Mouse (Mus musculus) hindbrain, embryonic 16.5 days (tissue): ENCODE measurements around the gene Kif13a. TPM values are rescaled to one million over a fixed set of nuclear protein-coding genes. Genes with fewer than 3 reads are reported as not detected.
A peak's percentile ranks its signal among the peaks of the same experiment; 100 is the strongest.

ENCODE experiments used
- ATAC-seq: fragments of 200-750 bp; cut with Nextera tagmentation; 2 replicates; pipeline ENCODE4 v1.8.0; 2017; ENCODE audit warnings: moderate TSS enrichment, moderate library complexity
- H3K27ac ChIP-seq: fragments of 300-500 bp; sonication (generic); 2 replicates; pipeline ENCODE4 v1.5.1; 2014; ENCODE audit warnings: low read depth, mild to moderate bottlenecking, control low read depth, low read length, moderate library complexity
- H3K27me3 ChIP-seq: fragments of 300-500 bp; sonication (generic); replicated peaks from 2 replicates; pipeline ENCODE4 v1.6.1; 2014; ENCODE audit warnings: low read length; ENCODE audit not compliant: control insufficient read depth, insufficient read depth
- H3K36me3 ChIP-seq: fragments of 300-500 bp; sonication (generic); 2 replicates; pipeline ENCODE4 v1.6.1; 2014; ENCODE audit warnings: mild to moderate bottlenecking, low read length, moderate library complexity, mixed read lengths; ENCODE audit not compliant: control insufficient read depth, insufficient read depth
- H3K4me1 ChIP-seq: fragments of 300-500 bp; sonication (generic); 2 replicates; pipeline ENCODE4 v1.6.1; 2014; ENCODE audit warnings: low read depth, low read length; ENCODE audit not compliant: control insufficient read depth, insufficient read depth
- H3K4me2 ChIP-seq: fragments of 300-500 bp; sonication (generic); 2 replicates; pipeline ENCODE4 v1.6.1; 2014; ENCODE audit warnings: mild to moderate bottlenecking, low read length, control low read depth, moderate library complexity
- H3K4me3 ChIP-seq: fragments of 300-500 bp; sonication (generic); 2 replicates; pipeline ENCODE4 v1.5.1; 2014; ENCODE audit warnings: mild to moderate bottlenecking, low read length, control low read depth, moderate library complexity
- H3K9ac ChIP-seq: fragments of 300-500 bp; sonication (generic); 2 replicates; pipeline ENCODE4 v1.6.1; 2014; ENCODE audit warnings: low read depth, mild to moderate bottlenecking, control low read depth, low read length, moderate library complexity
- H3K9me3 ChIP-seq: fragments of 300-500 bp; sonication (generic); 2 replicates; pipeline ENCODE4 v1.6.1; 2014; ENCODE audit warnings: mild to moderate bottlenecking, low read length, moderate library complexity; ENCODE audit not compliant: control insufficient read depth
- WGBS: fragments of 180-500 bp; shearing (Covaris S2); extraction: QIAGEN DNeasy Blood & Tissue Kit; methylation state at CpG from one replicate; pipeline ENCODE4 v1.1.7; 2014; 5-methylcytosine and 5-hydroxymethylcytosine counted together
- polyA plus RNA-seq: library from polyadenylated mRNA; unstranded; fragments of >200 nt; fragmentation: Nextera tagmentation; extraction: Ambion mirVana; gene quantifications from 2 replicates; pipeline ENCODE4 v1.2.1, GENCODE M21; 2015

The Kif13a gene
- polyA plus RNA-seq, 1 experiment from 2014 or later = 8.0 TPM

GRCm38 (mm10) chr13:46898837-46899236, 30.8 kb downstream of the Kif13a start:
- ATAC-seq = no peak
- Histone ChIP-seq H3K4me3 (no peak overlapping the region), H3K27ac (no peak overlapping the region), H3K27me3 (no peaks in the 10 kb centered on the region), H3K4me2 (no peak overlapping the region), H3K4me1 (0 out of 2 replicates have a peak, but pooled peaks cover 3% of the 10 kb centered on the region), H3K36me3 (no peaks in the 10 kb centered on the region), H3K9ac (no peak overlapping the region), H3K9me3 (no peaks in the 10 kb centered on the region)
- 76% methylated on average over 2 of the region's 2 CpGs for WGBS

- WGBS = 58% methylated on average over 11 of the region's 11 CpGs
- Histone ChIP-seq H3K36me3 (no peaks in the 10 kb centered on the region), H3K4me1 (0 out of 2 replicates have a peak, but pooled peaks cover 3% of the 10 kb centered on the region), H3K4me2 (peak overlapping the region; percentile 10; the same call in 1 of the 2 replicates), H3K27me3 (no peaks in the 10 kb centered on the region), H3K9me3 (no peaks in the 10 kb centered on the region), H3K4me3 (no peak overlapping the region), H3K27ac (no peak overlapping the region), H3K9ac (no peak overlapping the region)
- no peak for ATAC-seq
Measured at GRCm38 (mm10) chr13:46898411-46898810, 31.3 kb downstream of the Kif13a start.

- Histone ChIP-seq H3K27ac (no peak overlapping the region), H3K4me2 (no peak overlapping the region), H3K4me3 (no peak overlapping the region), H3K9me3 (no peaks in the 10 kb centered on the region), H3K4me1 (peaks cover 4% of the 10 kb centered on the region; the same call in 1 of the 2 replicates), H3K36me3 (no peaks in the 10 kb centered on the region), H3K9ac (no peak overlapping the region), H3K27me3 (no peaks in the 10 kb centered on the region)
- 43% methylated on average over 4 of the region's 4 CpGs for WGBS
- ATAC-seq = 0 out of 2 replicates have a peak, but pooled peaks have one; percentile 15
Measured at GRCm38 (mm10) chr13:46892380-46892779, 37.3 kb downstream of the Kif13a start.

- no peak overlapping the region for H3K4me3 ChIP-seq
- no peak overlapping the region for H3K4me2 ChIP-seq
- H3K27ac ChIP-seq = no peak overlapping the region
- no peak for ATAC-seq
- no peaks in the 10 kb centered on the region for H3K36me3 ChIP-seq
- H3K27me3 ChIP-seq = no peaks in the 10 kb centered on the region
- no peaks in the 10 kb centered on the region for H3K9me3 ChIP-seq
- H3K4me1 ChIP-seq = peaks cover 4% of the 10 kb centered on the region; the same call in 1 of the 2 replicates
- H3K9ac ChIP-seq = no peak overlapping the region
- 59% methylated on average over 12 of the region's 12 CpGs for WGBS
Measured at GRCm38 (mm10) chr13:46888150-46888683, 41.5 kb downstream of the Kif13a start.

GRCm38 (mm10) chr13:46886497-46887261, 43.0 kb downstream of the Kif13a start:
- no peak overlapping the region for H3K9ac ChIP-seq
- peaks cover 4% of the 10 kb centered on the region; the same call in 1 of the 2 replicates for H3K4me1 ChIP-seq
- no peak overlapping the region for H3K27ac ChIP-seq
- no peaks in the 10 kb centered on the region for H3K27me3 ChIP-seq
- no peaks in the 10 kb centered on the region for H3K9me3 ChIP-seq
- no peak for ATAC-seq
- H3K36me3 ChIP-seq = no peaks in the 10 kb centered on the region
- no peak overlapping the region for H3K4me3 ChIP-seq
- H3K4me2 ChIP-seq = no peak overlapping the region
- WGBS = 87% methylated on average over 10 of the region's 10 CpGs

- Histone ChIP-seq H3K36me3 (no peaks in the 10 kb centered on the region), H3K9me3 (no peaks in the 10 kb centered on the region), H3K4me2 (no peak overlapping the region), H3K27ac (no peak overlapping the region), H3K9ac (no peak overlapping the region), H3K27me3 (no peaks in the 10 kb centered on the region), H3K4me1 (peaks cover 4% of the 10 kb centered on the region), H3K4me3 (no peak overlapping the region)
- WGBS = 81% methylated on average over 5 of the region's 5 CpGs
- no peak for ATAC-seq
Measured at GRCm38 (mm10) chr13:46885759-46886060, 44.0 kb downstream of the Kif13a start.

- H3K4me1 ChIP-seq = peaks cover 4% of the 10 kb centered on the region
- no peaks in the 10 kb centered on the region for H3K9me3 ChIP-seq
- H3K27me3 ChIP-seq = no peaks in the 10 kb centered on the region
- no peak overlapping the region for H3K9ac ChIP-seq
- no peak overlapping the region for H3K4me3 ChIP-seq
- H3K27ac ChIP-seq = no peak overlapping the region
- H3K36me3 ChIP-seq = no peaks in the 10 kb centered on the region
- ATAC-seq = peak; percentile 42; the same call in 1 of the 2 replicates
- H3K4me2 ChIP-seq = no peak overlapping the region
- WGBS = 78% methylated on average over 26 of the region's 26 CpGs
Measured at GRCm38 (mm10) chr13:46884898-46885758, 44.5 kb downstream of the Kif13a start.

- Histone ChIP-seq H3K9ac (no peak overlapping the region), H3K4me1 (peaks cover 4% of the 10 kb centered on the region), H3K9me3 (no peaks in the 10 kb centered on the region), H3K36me3 (no peaks in the 10 kb centered on the region), H3K4me2 (no peak overlapping the region), H3K27me3 (no peaks in the 10 kb centered on the region), H3K4me3 (no peak overlapping the region), H3K27ac (no peak overlapping the region)
- WGBS = 91% methylated on average over 3 of the region's 3 CpGs
- no peak for ATAC-seq
Measured at GRCm38 (mm10) chr13:46883976-46884375, 45.7 kb downstream of the Kif13a start.

GRCm38 (mm10) chr13:46883381-46883780, 46.3 kb downstream of the Kif13a start:
- H3K4me2 ChIP-seq = no peak overlapping the region
- no peaks in the 10 kb centered on the region for H3K27me3 ChIP-seq
- no peak overlapping the region for H3K4me3 ChIP-seq
- no peak for ATAC-seq
- no peaks in the 10 kb centered on the region for H3K36me3 ChIP-seq
- WGBS = 79% methylated on average over 10 of the region's 10 CpGs
- no peak overlapping the region for H3K9ac ChIP-seq
- peaks cover 4% of the 10 kb centered on the region for H3K4me1 ChIP-seq
- no peaks in the 10 kb centered on the region for H3K9me3 ChIP-seq
- H3K27ac ChIP-seq = no peak overlapping the region
